Mouse (Mus musculus) embryonic facial prominence, embryonic 11.5 days (tissue): ENCODE results near the gene Kank1. TPM values are rescaled to one million over a fixed set of nuclear protein-coding genes. Genes with fewer than 3 reads are reported as not detected.

Source experiments
- ATAC-seq: fragments of 200-750 bp; cut with Nextera tagmentation; replicated peaks from 2 replicates; pipeline ENCODE4 v1.8.0; 2017; ENCODE audit warnings: low read depth; ENCODE audit not compliant: insufficient number of reproducible peaks, low FRiP score, low TSS enrichment
- DNase-seq: peaks from one replicate; pipeline ENCODE4 v3.0.0-alpha.2; 2015; ENCODE audit warnings: low spot score
- H3K27ac ChIP-seq: fragments of 300-500 bp; sonication (generic); replicated peaks from 2 replicates; pipeline ENCODE4 v1.5.1; 2014; ENCODE audit warnings: mild to moderate bottlenecking, low read depth, low read length, control low read depth
- H3K27me3 ChIP-seq: fragments of 300-500 bp; sonication (generic); 2 replicates; pipeline ENCODE4 v1.6.1; 2014; ENCODE audit warnings: mild to moderate bottlenecking, low read length, moderate library complexity, mixed read lengths; ENCODE audit not compliant: control insufficient read depth, insufficient read depth
- H3K36me3 ChIP-seq: fragments of 300-500 bp; sonication (generic); replicated peaks from 2 replicates; pipeline ENCODE4 v1.6.1; 2014; ENCODE audit warnings: low read depth, mild to moderate bottlenecking, low read length, moderate library complexity, mixed read lengths; ENCODE audit not compliant: control insufficient read depth, insufficient read depth
- H3K4me1 ChIP-seq: fragments of 300-500 bp; sonication (generic); 2 replicates; pipeline ENCODE4 v1.6.1; 2014; ENCODE audit warnings: low read length, mixed read lengths; ENCODE audit not compliant: control insufficient read depth, insufficient read depth
- H3K4me2 ChIP-seq: fragments of 300-500 bp; sonication (generic); 2 replicates; pipeline ENCODE4 v1.6.1; 2014; ENCODE audit warnings: low read depth, mild to moderate bottlenecking, control low read depth, low read length, moderate library complexity
- H3K4me3 ChIP-seq: fragments of 300-500 bp; sonication (generic); 2 replicates; pipeline ENCODE4 v1.5.1; 2014; ENCODE audit warnings: low read depth, low read length, control low read depth
- H3K9ac ChIP-seq: fragments of 300-500 bp; sonication (generic); replicated peaks from 2 replicates; pipeline ENCODE4 v1.6.1; 2014; ENCODE audit warnings: mild to moderate bottlenecking, control low read depth, low read length
- H3K9me3 ChIP-seq: fragments of 300-500 bp; sonication (generic); replicated peaks from 2 replicates; pipeline ENCODE4 v1.6.1; 2016; ENCODE audit warnings: mild to moderate bottlenecking, low read length, inconsistent platforms, mixed read lengths; ENCODE audit not compliant: control insufficient read depth
- WGBS: fragments of 180-500 bp; shearing (Covaris S2); extraction: QIAGEN DNeasy Blood & Tissue Kit; methylation state at CpG from one replicate; pipeline ENCODE4 v1.1.7; 2014; 5-methylcytosine and 5-hydroxymethylcytosine counted together
- polyA plus RNA-seq: library from polyadenylated mRNA; unstranded; fragments of >200 nt; fragmentation: Nextera tagmentation; extraction: Ambion mirVana; gene quantifications from 2 replicates; pipeline ENCODE4 v1.2.1, GENCODE M21; 2014

The Kank1 gene
- polyA plus RNA-seq, 1 experiment from 2014 or later: 17.6 TPM

DNA sequence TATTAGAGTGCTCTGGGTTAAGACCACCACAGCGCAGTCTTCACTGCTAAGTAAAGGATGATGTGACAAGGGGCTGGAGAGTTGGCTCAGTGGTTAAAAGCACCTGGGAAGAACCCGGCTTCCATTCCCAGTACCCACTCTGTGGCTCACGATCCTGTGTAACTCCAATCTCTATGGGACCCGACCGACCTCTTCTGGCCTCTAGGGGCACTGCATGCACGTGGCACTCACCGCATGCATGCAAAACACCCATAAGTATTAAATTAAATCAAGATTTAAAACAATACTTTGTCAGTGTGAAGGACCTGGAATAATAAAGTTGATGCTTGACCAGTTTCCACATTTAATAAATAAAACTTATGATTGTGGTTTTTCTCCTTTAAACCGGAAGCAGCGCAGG is 69.5 kb downstream of the Kank1 start:
- WGBS: 62% methylated on average over 9 of the region's 9 CpGs

GRCm38 (mm10) chr19:25308156-25308555 is 71.4 kb downstream of the Kank1 start:
- no peak overlapping the region for H3K4me3 ChIP-seq
- no peak overlapping the region for H3K4me2 ChIP-seq
- ATAC-seq (no peak), DNase-seq (no peak)
- no peaks in the 10 kb centered on the region for H3K27me3 ChIP-seq
- no peak overlapping the region for H3K9ac ChIP-seq
- 43% methylated on average over 2 of the region's 2 CpGs for WGBS
- H3K27ac ChIP-seq: no peak overlapping the region
- no peaks in the 10 kb centered on the region for H3K4me1 ChIP-seq
- H3K9me3 ChIP-seq: no peaks in the 10 kb centered on the region
- no peaks in the 10 kb centered on the region for H3K36me3 ChIP-seq

More for the DNA sequence above, 69.5 kb downstream of the Kank1 start:
- no peaks in the 10 kb centered on the region for H3K27me3 ChIP-seq
- no peaks in the 10 kb centered on the region for H3K4me1 ChIP-seq
- no peaks in the 10 kb centered on the region for H3K9me3 ChIP-seq
- ATAC-seq (no peak), DNase-seq (no peak)
- no peak overlapping the region for H3K27ac ChIP-seq
- no peaks in the 10 kb centered on the region for H3K36me3 ChIP-seq
- H3K4me3 ChIP-seq: no peak overlapping the region
- H3K4me2 ChIP-seq: no peak overlapping the region
- no peak overlapping the region for H3K9ac ChIP-seq

GRCm38 (mm10) chr19:25308763-25309162 is 72.0 kb downstream of the Kank1 start:
- DNase-seq: no peak
- Histone ChIP-seq H3K9me3 (no peaks in the 10 kb centered on the region), H3K4me3 (no peak overlapping the region), H3K4me2 (no peak overlapping the region), H3K27ac (no peak overlapping the region), H3K27me3 (no peaks in the 10 kb centered on the region), H3K36me3 (no peaks in the 10 kb centered on the region), H3K4me1 (no peaks in the 10 kb centered on the region), H3K9ac (no peak overlapping the region)
- no peak for ATAC-seq
- WGBS: 31% methylated on average over 12 of the region's 12 CpGs

- no peak overlapping the region for H3K4me3 ChIP-seq
- no peaks in the 10 kb centered on the region for H3K9me3 ChIP-seq
- no peak overlapping the region for H3K9ac ChIP-seq
- no peak for ATAC-seq
- no peak overlapping the region for H3K27ac ChIP-seq
- DNase-seq: no peak
- no peaks in the 10 kb centered on the region for H3K36me3 ChIP-seq
- WGBS: 76% methylated on average over 5 of the region's 5 CpGs
- no peaks in the 10 kb centered on the region for H3K4me1 ChIP-seq
- H3K27me3 ChIP-seq: no peaks in the 10 kb centered on the region
- no peak overlapping the region for H3K4me2 ChIP-seq
Observed at GRCm38 (mm10) chr19:25310989-25311388, 74.2 kb downstream of the Kank1 start.

DNA sequence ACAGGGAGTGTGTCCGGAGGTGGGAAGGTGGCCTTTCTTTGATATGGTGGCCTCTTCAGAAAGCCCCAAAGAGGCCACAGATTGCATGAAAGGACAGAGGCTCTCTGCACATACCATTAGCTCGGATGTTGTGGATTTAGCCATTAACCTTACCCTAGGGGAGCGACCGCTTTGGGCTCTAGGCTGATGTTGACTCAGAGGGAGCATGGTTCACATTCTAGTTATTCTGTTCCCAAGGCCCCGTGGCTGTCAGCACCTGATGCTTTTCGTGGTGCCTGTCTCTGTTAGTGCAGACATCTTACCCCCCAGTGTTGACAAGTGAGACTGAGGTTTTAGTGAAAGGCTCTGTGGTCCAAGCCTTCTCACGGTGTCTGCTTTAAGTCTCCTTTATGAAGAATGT is 74.9 kb downstream of the Kank1 start:
- ATAC-seq (no peak), DNase-seq (no peak)
- H3K4me1 ChIP-seq: no peaks in the 10 kb centered on the region
- H3K4me2 ChIP-seq: no peak overlapping the region
- no peaks in the 10 kb centered on the region for H3K36me3 ChIP-seq
- H3K27me3 ChIP-seq: no peaks in the 10 kb centered on the region
- H3K27ac ChIP-seq: no peak overlapping the region
- 50% methylated on average over 7 of the region's 7 CpGs for WGBS
- H3K9ac ChIP-seq: no peak overlapping the region
- H3K4me3 ChIP-seq: no peak overlapping the region
- H3K9me3 ChIP-seq: no peaks in the 10 kb centered on the region

GRCm38 (mm10) chr19:25315458-25315889 is 78.7 kb downstream of the Kank1 start:
- Histone ChIP-seq H3K4me3 (no peak overlapping the region), H3K27ac (no peak overlapping the region), H3K4me2 (no peak overlapping the region), H3K9ac (no peak overlapping the region), H3K36me3 (no peaks in the 10 kb centered on the region), H3K4me1 (no peaks in the 10 kb centered on the region), H3K9me3 (no peaks in the 10 kb centered on the region), H3K27me3 (no peaks in the 10 kb centered on the region)
- no peak for ATAC-seq
- 58% methylated on average over 14 of the region's 14 CpGs for WGBS
- DNase-seq: no peak

DNA sequence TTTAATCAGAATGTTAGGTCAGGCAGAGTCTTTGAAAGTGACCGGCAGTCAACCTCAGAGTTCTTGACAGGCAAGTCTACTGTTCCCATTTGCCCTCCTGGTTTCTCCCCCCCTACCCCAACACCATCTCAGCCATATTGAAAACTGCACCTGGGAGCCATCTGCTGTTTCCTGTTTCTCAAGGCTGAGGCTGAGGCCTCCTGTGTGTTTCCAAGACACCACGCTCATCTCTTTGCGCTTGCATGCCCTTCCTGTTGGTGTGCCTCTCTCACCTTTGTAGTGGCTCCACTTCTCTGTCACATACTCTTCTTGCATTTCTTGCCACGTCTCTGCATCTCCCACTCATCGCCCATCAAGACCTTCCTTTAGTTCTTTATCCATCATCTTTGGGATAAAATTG is 79.2 kb downstream of the Kank1 start:
- Histone ChIP-seq H3K36me3 (no peaks in the 10 kb centered on the region), H3K9me3 (no peaks in the 10 kb centered on the region), H3K4me2 (no peak overlapping the region), H3K4me3 (no peak overlapping the region), H3K27ac (no peak overlapping the region), H3K27me3 (no peaks in the 10 kb centered on the region), H3K9ac (no peak overlapping the region), H3K4me1 (no peaks in the 10 kb centered on the region)
- ATAC-seq (no peak), DNase-seq (no peak)
- WGBS: 80% methylated on average over 5 of the region's 5 CpGs

DNA sequence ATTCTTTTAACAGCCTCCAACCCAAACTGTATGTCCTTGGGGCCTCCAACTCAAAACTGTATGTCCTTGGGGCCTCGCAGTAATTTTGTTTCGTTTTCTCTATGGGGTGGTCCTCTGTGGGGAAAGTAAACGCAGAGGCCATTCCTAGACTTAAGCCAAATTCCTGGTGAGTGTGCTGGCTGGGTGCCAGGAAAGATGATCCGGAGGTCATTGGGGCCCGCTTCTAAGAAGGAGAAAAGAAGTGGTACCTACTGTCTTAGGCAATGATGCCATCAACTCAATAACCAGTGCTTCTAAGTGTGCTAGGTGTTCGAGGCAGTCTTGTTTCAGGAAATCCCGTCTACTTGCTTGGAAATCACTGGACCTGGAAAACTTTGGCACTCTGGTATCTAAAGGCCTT is 87.5 kb downstream of the Kank1 start:
- ATAC-seq (no peak), DNase-seq (no peak)
- Histone ChIP-seq H3K4me3 (no peak overlapping the region), H3K4me2 (no peak overlapping the region), H3K27me3 (no peaks in the 10 kb centered on the region), H3K36me3 (no peaks in the 10 kb centered on the region), H3K9me3 (no peaks in the 10 kb centered on the region), H3K9ac (no peak overlapping the region), H3K27ac (no peak overlapping the region), H3K4me1 (no peaks in the 10 kb centered on the region)
- WGBS: 68% methylated on average over 7 of the region's 7 CpGs
